Mouse (Mus musculus) embryonic facial prominence, embryonic 11.5 days (tissue): ENCODE measurements at regions not wholly inside any gene's neighbourhood (a gene's known extent, or its start where the extent isn't known, plus 50 kb on each side); places are given as distances from the start of the nearest gene placed in this dataset.
"Not testable (repeated sequence)": the region's sequence is repeated elsewhere in the genome, so short reads cannot be mapped to it uniquely, and the experiment has no call there.

Source experiments
- ATAC-seq: fragments of 200-750 bp; cut with Nextera tagmentation; replicated peaks from 2 replicates; pipeline ENCODE4 v1.8.0; 2017; ENCODE audit warnings: low read depth; ENCODE audit not compliant: insufficient number of reproducible peaks, low FRiP score, low TSS enrichment
- DNase-seq: peaks from one replicate; pipeline ENCODE4 v3.0.0-alpha.2; 2015; ENCODE audit warnings: low spot score
- H3K27ac ChIP-seq: fragments of 300-500 bp; sonication (generic); replicated peaks from 2 replicates; pipeline ENCODE4 v1.5.1; 2014; ENCODE audit warnings: mild to moderate bottlenecking, low read depth, low read length, control low read depth
- H3K27me3 ChIP-seq: fragments of 300-500 bp; sonication (generic); 2 replicates; pipeline ENCODE4 v1.6.1; 2014; ENCODE audit warnings: mild to moderate bottlenecking, low read length, moderate library complexity, mixed read lengths; ENCODE audit not compliant: control insufficient read depth, insufficient read depth
- H3K36me3 ChIP-seq: fragments of 300-500 bp; sonication (generic); replicated peaks from 2 replicates; pipeline ENCODE4 v1.6.1; 2014; ENCODE audit warnings: low read depth, mild to moderate bottlenecking, low read length, moderate library complexity, mixed read lengths; ENCODE audit not compliant: control insufficient read depth, insufficient read depth
- H3K4me1 ChIP-seq: fragments of 300-500 bp; sonication (generic); 2 replicates; pipeline ENCODE4 v1.6.1; 2014; ENCODE audit warnings: low read length, mixed read lengths; ENCODE audit not compliant: control insufficient read depth, insufficient read depth
- H3K4me2 ChIP-seq: fragments of 300-500 bp; sonication (generic); 2 replicates; pipeline ENCODE4 v1.6.1; 2014; ENCODE audit warnings: low read depth, mild to moderate bottlenecking, control low read depth, low read length, moderate library complexity
- H3K4me3 ChIP-seq: fragments of 300-500 bp; sonication (generic); 2 replicates; pipeline ENCODE4 v1.5.1; 2014; ENCODE audit warnings: low read depth, low read length, control low read depth
- H3K9ac ChIP-seq: fragments of 300-500 bp; sonication (generic); replicated peaks from 2 replicates; pipeline ENCODE4 v1.6.1; 2014; ENCODE audit warnings: mild to moderate bottlenecking, control low read depth, low read length
- H3K9me3 ChIP-seq: fragments of 300-500 bp; sonication (generic); replicated peaks from 2 replicates; pipeline ENCODE4 v1.6.1; 2016; ENCODE audit warnings: mild to moderate bottlenecking, low read length, inconsistent platforms, mixed read lengths; ENCODE audit not compliant: control insufficient read depth
- WGBS: fragments of 180-500 bp; shearing (Covaris S2); extraction: QIAGEN DNeasy Blood & Tissue Kit; methylation state at CpG from one replicate; pipeline ENCODE4 v1.1.7; 2014; 5-methylcytosine and 5-hydroxymethylcytosine counted together

GRCm38 (mm10) chr7:58448727-58449126 is 207.2 kb upstream of the Atp10a start:
- no peak overlapping the region for H3K27ac ChIP-seq
- H3K9me3 ChIP-seq, result no peaks in the 10 kb centered on the region
- no peaks in the 10 kb centered on the region for H3K4me1 ChIP-seq
- no peak for ATAC-seq
- H3K4me3 ChIP-seq, result no peak overlapping the region
- 70% methylated on average over 3 of the region's 3 CpGs for WGBS
- H3K9ac ChIP-seq, result no peak overlapping the region
- no peak for DNase-seq
- H3K4me2 ChIP-seq, result no peak overlapping the region
- no peaks in the 10 kb centered on the region for H3K36me3 ChIP-seq
- no peaks in the 10 kb centered on the region for H3K27me3 ChIP-seq

DNA sequence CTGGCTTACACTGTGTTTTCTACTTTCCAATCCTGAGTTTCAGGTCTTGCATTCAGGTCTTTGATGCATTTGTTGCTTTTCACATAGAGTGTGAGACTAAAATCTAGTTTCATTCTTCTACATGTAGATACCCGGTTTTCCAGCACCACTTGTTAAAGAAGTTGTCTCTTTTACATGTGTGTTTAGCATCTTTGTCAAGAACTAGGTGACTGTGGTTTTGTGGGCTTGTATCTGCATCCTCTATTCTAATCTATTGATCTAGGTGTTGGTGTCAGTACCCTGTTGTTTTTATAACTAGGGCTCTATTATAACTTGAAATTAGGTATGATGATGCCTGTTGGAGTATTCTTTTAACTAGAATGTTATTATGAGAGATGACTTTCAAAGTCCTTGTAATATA is 204.0 kb upstream of the Atp10a start:
- H3K27ac ChIP-seq, result no peak overlapping the region
- 68% methylated on average over 1 of the region's 1 CpGs for WGBS
- no peak overlapping the region for H3K9ac ChIP-seq
- no peaks in the 10 kb centered on the region for H3K4me1 ChIP-seq
- H3K4me3 ChIP-seq, result no peak overlapping the region
- ATAC-seq (no peak), DNase-seq (no peak)
- H3K9me3 ChIP-seq, result no peaks in the 10 kb centered on the region
- H3K36me3 ChIP-seq, result no peaks in the 10 kb centered on the region
- no peak overlapping the region for H3K4me2 ChIP-seq
- no peaks in the 10 kb centered on the region for H3K27me3 ChIP-seq

DNA sequence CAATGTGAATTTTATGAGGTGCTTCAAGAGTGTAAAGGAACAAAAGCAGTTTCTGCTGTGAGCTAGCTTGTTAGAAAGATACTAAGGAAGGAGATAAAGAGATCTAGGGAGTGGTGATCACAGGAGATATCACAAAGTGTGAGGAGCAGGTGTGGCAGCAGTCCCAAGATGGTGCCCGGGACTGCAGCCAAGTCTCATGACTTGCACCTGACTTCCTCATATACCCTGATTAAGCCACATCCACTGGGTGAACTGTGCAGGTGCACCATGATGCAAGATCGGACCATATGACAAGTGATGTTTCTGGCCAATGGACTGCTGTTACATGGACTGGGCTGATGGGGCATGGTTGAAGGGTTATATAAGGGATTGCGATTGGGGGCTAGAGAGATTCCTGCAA is 197.8 kb upstream of the Atp10a start:
- not testable (repeated sequence) for ATAC-seq, H3K9me3 ChIP-seq, H3K27me3 ChIP-seq, H3K4me3 ChIP-seq, H3K36me3 ChIP-seq, H3K9ac ChIP-seq, H3K27ac ChIP-seq, H3K4me1 ChIP-seq, DNase-seq, H3K4me2 ChIP-seq
- 91% methylated on average over 3 of the region's 3 CpGs for WGBS

DNA sequence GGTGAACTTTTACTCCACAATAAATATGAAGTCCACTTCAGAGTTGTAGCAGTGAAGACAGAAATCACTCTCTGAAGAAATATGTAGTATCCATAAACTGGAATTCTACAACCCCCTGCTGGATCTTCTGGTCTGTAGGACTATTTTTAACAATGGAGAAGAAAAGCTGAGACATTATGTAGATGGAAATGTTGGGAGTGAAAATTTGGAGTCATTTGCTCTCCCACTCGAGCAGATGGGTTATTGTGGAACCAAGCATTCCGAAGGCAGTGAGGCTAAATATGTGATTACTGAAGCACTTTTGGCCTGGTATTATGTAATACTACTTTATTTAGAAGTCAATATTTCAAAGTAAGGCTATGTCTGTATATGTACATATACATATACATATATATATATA is 195.0 kb upstream of the Atp10a start:
- no peaks in the 10 kb centered on the region for H3K27me3 ChIP-seq
- ATAC-seq, result no peak
- DNase-seq, result no peak
- no peaks in the 10 kb centered on the region for H3K36me3 ChIP-seq
- H3K27ac ChIP-seq, result no peak overlapping the region
- H3K4me2 ChIP-seq, result no peak overlapping the region
- H3K4me3 ChIP-seq, result no peak overlapping the region
- no peaks in the 10 kb centered on the region for H3K4me1 ChIP-seq
- no peak overlapping the region for H3K9ac ChIP-seq
- H3K9me3 ChIP-seq, result no peaks in the 10 kb centered on the region
- WGBS, result 89% methylated on average over 2 of the region's 2 CpGs

DNA sequence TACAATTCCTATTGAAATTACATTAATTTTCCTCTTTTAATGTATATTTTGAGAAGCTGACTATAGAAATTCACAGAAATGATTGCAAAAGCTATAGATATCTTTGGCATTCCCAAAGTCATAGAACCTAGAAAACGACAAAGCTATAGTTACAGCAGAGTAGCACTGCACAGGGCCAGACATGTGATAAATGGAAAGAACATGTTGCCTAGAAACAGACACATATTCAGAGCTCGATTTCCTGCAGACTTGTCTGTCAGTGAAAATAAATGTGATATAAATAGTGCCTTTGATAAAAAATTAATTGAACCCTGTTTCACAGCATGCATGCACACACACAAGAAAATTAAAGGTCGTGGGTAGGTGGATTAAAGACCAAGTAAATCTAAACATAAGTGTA is 182.8 kb upstream of the Atp10a start:
- Histone ChIP-seq H3K4me1 (no peaks in the 10 kb centered on the region), H3K36me3 (no peaks in the 10 kb centered on the region), H3K27me3 (no peaks in the 10 kb centered on the region), H3K9me3 (no peaks in the 10 kb centered on the region), H3K27ac (no peak overlapping the region), H3K9ac (no peak overlapping the region), H3K4me2 (no peak overlapping the region), H3K4me3 (no peak overlapping the region)
- DNase-seq, result no peak
- WGBS, result 67% methylated on average over 3 of the region's 3 CpGs
- ATAC-seq, result no peak

- H3K27ac ChIP-seq, result no peak overlapping the region
- H3K4me2 ChIP-seq, result no peak overlapping the region
- H3K36me3 ChIP-seq, result no peaks in the 10 kb centered on the region
- H3K27me3 ChIP-seq, result no peaks in the 10 kb centered on the region
- H3K9me3 ChIP-seq, result no peaks in the 10 kb centered on the region
- no peak overlapping the region for H3K9ac ChIP-seq
- DNase-seq, result no peak
- H3K4me1 ChIP-seq, result no peaks in the 10 kb centered on the region
- no peak overlapping the region for H3K4me3 ChIP-seq
- ATAC-seq, result no peak
- 76% methylated on average over 2 of the region's 2 CpGs for WGBS
Measured at GRCm38 (mm10) chr7:58475139-58475538, 180.8 kb upstream of the Atp10a start.

DNA sequence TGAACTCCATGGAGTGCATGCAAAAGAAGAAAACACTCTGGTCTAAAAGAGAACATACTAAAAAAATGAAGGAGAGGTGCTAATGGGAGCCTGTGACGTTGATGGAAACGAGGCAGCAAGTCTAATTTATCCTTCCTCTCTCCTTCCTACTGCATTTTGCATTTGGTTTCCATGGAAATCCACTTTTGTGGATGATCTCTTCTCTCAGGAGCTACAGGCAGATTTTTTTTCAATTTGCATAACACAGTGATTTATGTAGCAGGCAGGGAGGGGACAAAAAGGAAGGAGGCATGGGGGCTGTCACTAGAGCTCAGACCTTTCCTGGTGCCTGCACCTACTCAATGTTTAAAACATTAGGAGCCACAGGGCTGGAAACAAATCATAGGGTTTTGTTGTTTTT is 167.7 kb upstream of the Atp10a start:
- Histone ChIP-seq H3K4me1 (no peaks in the 10 kb centered on the region), H3K9ac (no peak overlapping the region), H3K36me3 (no peaks in the 10 kb centered on the region), H3K4me3 (no peak overlapping the region), H3K27me3 (no peaks in the 10 kb centered on the region), H3K4me2 (no peak overlapping the region), H3K27ac (no peak overlapping the region), H3K9me3 (no peaks in the 10 kb centered on the region)
- 78% methylated on average over 2 of the region's 2 CpGs for WGBS
- DNase-seq, result no peak
- ATAC-seq, result no peak
